Mouse (Mus musculus) layer of hippocampus, adult 8-10 months (tissue): ENCODE measurements at regions not wholly inside any gene's neighbourhood (a gene's known extent, or its start where the extent isn't known, plus 50 kb on each side); places are given as distances from the start of the nearest gene placed in this dataset.
A peak's percentile ranks its signal among the peaks of the same experiment; 100 is the strongest.

Experiments
- DNase-seq, 2 experiments: peaks; one replicate each; pipeline ENCODE4 v3.0.0; 2022; ENCODE audit warnings: low spot score in 2 of 2

- no peak for DNase-seq
These were observed 143.3 kb upstream of the Fndc3a start for GRCm38 (mm10) chr14:72853104-72853503.

- DNase-seq: no peak
These were observed 141.1 kb upstream of the Fndc3a start for GRCm38 (mm10) chr14:72850884-72851283.

GRCm38 (mm10) chr14:72848271-72848955 is 138.6 kb upstream of the Fndc3a start:
- DNase-seq: no peak

GRCm38 (mm10) chr14:72847466-72847865 is 137.7 kb upstream of the Fndc3a start:
- no peak for DNase-seq

- DNase-seq: no peak
These were observed 136.0 kb upstream of the Fndc3a start for GRCm38 (mm10) chr14:72845621-72846440.

- DNase-seq: peak; percentile 9 to 14
These were observed 135.1 kb upstream of the Fndc3a start for GRCm38 (mm10) chr14:72844753-72845369.

- DNase-seq: no peak
These were observed 131.9 kb upstream of the Fndc3a start for GRCm38 (mm10) chr14:72841753-72842152.

- DNase-seq: no peak
These were observed 125.4 kb upstream of the Fndc3a start for GRCm38 (mm10) chr14:72835158-72835557.

GRCm38 (mm10) chr14:72829261-72829660 is 119.5 kb upstream of the Fndc3a start:
- DNase-seq: no peak

- DNase-seq: no peak
These were observed 115.7 kb upstream of the Fndc3a start for GRCm38 (mm10) chr14:72825549-72825948.

GRCm38 (mm10) chr14:72822231-72822615 is 112.4 kb upstream of the Fndc3a start:
- DNase-seq: no peak

- no peak for DNase-seq
These were observed 111.9 kb upstream of the Fndc3a start for GRCm38 (mm10) chr14:72821517-72822230.

- DNase-seq: no peak
These were observed 109.2 kb upstream of the Fndc3a start for GRCm38 (mm10) chr14:72819037-72819436.

GRCm38 (mm10) chr14:72817764-72818163 is 108.0 kb upstream of the Fndc3a start:
- no peak for DNase-seq

GRCm38 (mm10) chr14:72816847-72817246 is 107.0 kb upstream of the Fndc3a start:
- DNase-seq: peak; percentile 11 to 18

GRCm38 (mm10) chr14:72809138-72809537 is 99.3 kb upstream of the Fndc3a start:
- no peak for DNase-seq

GRCm38 (mm10) chr14:72807947-72808346 is 98.1 kb upstream of the Fndc3a start:
- no peak for DNase-seq

- peak in 1 of 2 experiments; percentile 18 for DNase-seq
These were observed 97.5 kb upstream of the Fndc3a start for GRCm38 (mm10) chr14:72807286-72807685.

- DNase-seq: no peak
These were observed 96.8 kb upstream of the Fndc3a start for GRCm38 (mm10) chr14:72806598-72806997.

GRCm38 (mm10) chr14:72803579-72803978 is 93.8 kb upstream of the Fndc3a start:
- no peak for DNase-seq

- no peak for DNase-seq
These were observed 80.9 kb upstream of the Fndc3a start for GRCm38 (mm10) chr14:72790654-72791053.

- DNase-seq: no peak
These were observed 77.1 kb upstream of the Fndc3a start for GRCm38 (mm10) chr14:72786929-72787328.
